Comparison of ENCODE assay signal across 14 mouse cellular contexts in the genomic region with DNA sequence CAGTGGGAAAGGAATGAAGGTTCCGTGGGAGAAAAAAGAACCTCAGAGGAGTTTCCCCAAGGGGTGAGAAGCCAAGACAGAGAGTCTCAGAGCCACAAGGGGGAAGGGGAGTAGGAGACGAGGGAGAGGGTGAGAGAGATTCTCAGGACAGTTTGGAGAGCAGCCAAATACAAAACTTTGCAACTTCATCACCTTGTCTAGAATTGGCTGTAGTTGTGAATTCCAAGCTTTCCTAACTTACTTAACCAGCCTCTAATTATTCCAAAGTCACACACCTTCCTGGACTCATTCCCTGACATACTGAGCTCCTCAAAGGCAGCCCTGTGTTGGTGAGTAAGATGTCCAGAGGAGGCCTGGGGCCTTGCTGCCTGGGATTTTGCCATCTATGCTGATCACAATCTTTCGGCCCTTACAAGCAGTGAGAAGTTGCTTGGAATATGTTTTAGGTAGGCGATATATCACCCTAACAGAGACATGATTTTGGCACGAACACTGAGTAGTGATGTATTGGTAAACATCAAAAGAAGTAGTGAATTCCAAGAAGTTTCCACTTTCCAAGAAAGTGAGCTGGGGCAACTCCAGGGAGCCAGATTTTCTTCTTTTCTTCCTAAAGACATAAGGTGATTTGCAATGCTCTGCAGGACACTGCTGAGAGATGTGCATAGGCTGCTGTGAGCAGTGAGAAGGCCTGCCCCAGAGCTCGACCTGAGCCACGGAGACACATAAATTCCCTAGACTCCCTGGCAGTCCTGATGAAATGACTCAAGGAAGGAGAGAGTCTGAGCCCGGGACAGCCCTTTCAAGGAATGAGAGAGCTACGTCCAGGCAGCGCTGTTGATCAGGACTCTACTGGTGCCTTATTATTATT.
DNase-seq lines count a peak whose midpoint lies in the region; ATAC-seq and TF ChIP-seq lines count a peak whose summit lies in the region.
"Had no signal": no experiment of that assay in that cellular context is flagged by ENCODE, and none has a peak within 500 bp of the region (broad histone marks: within the 10 kb centered on the region; RNA-seq: fewer than 3 reads in every experiment).

No protein-coding gene starts in this region.

- no peak for TF ChIP-seq EP300 in heart, adult 2 months (IDR thresholded peaks at IDR 0.05; ENCODE audit: insufficient read depth, low read depth, low read length)

- no peak overlapping the region for H3K4me3 ChIP-seq in left cerebral cortex, adult 2 months
- H3K4me3 ChIP-seq in forebrain, embryonic 14.5 days (ENCODE audit: low read depth, low read length) = no peak overlapping the region
- no peak overlapping the region for H3K4me3 ChIP-seq in kidney, postnatal 0 days (replicated peaks; ENCODE audit: low read depth, low read length)
- H3K4me3 ChIP-seq in stomach, embryonic 15.5 days (replicated peaks) = no peak overlapping the region
- no peak overlapping the region for H3K4me3 ChIP-seq in heart, adult 2 months
- H3K4me3 ChIP-seq: embryonic facial prominence, embryonic 13.5 days had no signal

- TF ChIP-seq CTCF in left cerebral cortex, adult 2 months (IDR thresholded peaks at IDR 0.05) = no peak
- no peak for TF ChIP-seq CTCF in kidney, postnatal 0 days (IDR thresholded peaks at IDR 0.05; ENCODE audit: low read depth)
- no peak for TF ChIP-seq CTCF in heart, adult 2 months (IDR thresholded peaks at IDR 0.05)

- DNase-seq in left cerebral cortex, adult 2 months (ENCODE audit: extremely low spot score in 1 of 2, low spot score in 2 of 2) = no peak
- DNase-seq in left cerebral cortex, postnatal 14 days (ENCODE audit: low spot score in 2 of 2) = no peak
- DNase-seq in forebrain, embryonic 14.5 days (ENCODE audit: low spot score) = no peak
- peak; percentile 27 for DNase-seq in kidney, postnatal 0 days (ENCODE audit: low spot score)
- DNase-seq in spleen, adult 18-20 months = no peak
- DNase-seq in spleen, postnatal 14 days (ENCODE audit: low spot score in 2 of 2) = no peak
- no peak for DNase-seq in heart, adult 2 months
- DNase-seq: heart, adult 18-20 months; liver had no signal

- no peaks in the 10 kb centered on the region for H3K79me2 ChIP-seq in heart, adult 2 months (replicated peaks; ENCODE audit: control insufficient read depth, insufficient read depth, low read length)

- H3K9ac ChIP-seq in forebrain, embryonic 14.5 days (ENCODE audit: low read length) = no peak overlapping the region
- no peak overlapping the region for H3K9ac ChIP-seq in kidney, postnatal 0 days (ENCODE audit: low read depth, low read length)
- H3K9ac ChIP-seq in stomach, embryonic 15.5 days = no peak overlapping the region
- no peak overlapping the region for H3K9ac ChIP-seq in heart, adult 2 months (ENCODE audit: low read depth, low read length)
- H3K9ac ChIP-seq: embryonic facial prominence, embryonic 13.5 days had no signal

- no peak for TF ChIP-seq POLR2A in heart, adult 2 months (IDR thresholded peaks at IDR 0.05; ENCODE audit: insufficient read depth, low read depth, low read length)

- intact Hi-C loops in left cerebral cortex, adult 2 months (cut with DNase I) = loop anchor here (5.0 kb wide), 1 partner anchor 66 kb away; no protein-coding TSS in a partner anchor
- intact Hi-C loops in left cerebral cortex, postnatal 14 days (cut with DNase I) = no loop called here
- intact Hi-C loops in heart, adult 2 months (cut with DNase I) = no loop called here

- ATAC-seq in forebrain, embryonic 14.5 days = peak; percentile 33; the same call in 1 of the 2 replicates
- no peak for ATAC-seq in kidney, postnatal 0 days (replicated peaks; ENCODE audit: low FRiP score, low read depth)
- ATAC-seq in stomach, embryonic 15.5 days (ENCODE audit: insufficient read depth, low FRiP score, low read depth) = peak; percentile 53; the same call in 1 of the 2 replicates
- ATAC-seq: activated CD4-positive, CD25-positive, alpha-beta regulatory T cell, adult 4 months had no signal

- H3K4me1 ChIP-seq in forebrain, embryonic 14.5 days (ENCODE audit: control insufficient read depth, insufficient read depth, low read length) = peaks cover 16% of the 10 kb centered on the region; the same call in 1 of the 2 replicates
- 0 out of 2 replicates have a peak, but pooled peaks cover 4% of the 10 kb centered on the region for H3K4me1 ChIP-seq in kidney, postnatal 0 days (replicated peaks; ENCODE audit: insufficient read depth, low read length)
- H3K4me1 ChIP-seq in stomach, embryonic 15.5 days = no peaks in the 10 kb centered on the region
- H3K4me1 ChIP-seq in heart, adult 2 months (ENCODE audit: control insufficient read depth, insufficient read depth, low read length) = no peaks in the 10 kb centered on the region

- no peaks in the 10 kb centered on the region for H3K36me3 ChIP-seq in forebrain, embryonic 14.5 days (ENCODE audit: control insufficient read depth, insufficient read depth, low read length)
- H3K36me3 ChIP-seq in kidney, postnatal 0 days (ENCODE audit: insufficient read depth, low read length) = no peaks in the 10 kb centered on the region
- H3K36me3 ChIP-seq in stomach, embryonic 15.5 days = no peaks in the 10 kb centered on the region
- no peaks in the 10 kb centered on the region for H3K36me3 ChIP-seq in heart, adult 2 months (ENCODE audit: control insufficient read depth, insufficient read depth, low read length)
- H3K36me3 ChIP-seq: embryonic facial prominence, embryonic 13.5 days had no signal

- H3K9me3 ChIP-seq in forebrain, embryonic 14.5 days (replicated peaks; ENCODE audit: control insufficient read depth, low read length) = no peaks in the 10 kb centered on the region
- H3K9me3 ChIP-seq in kidney, postnatal 0 days (replicated peaks; ENCODE audit: low read length) = no peaks in the 10 kb centered on the region
- no peaks in the 10 kb centered on the region for H3K9me3 ChIP-seq in stomach, embryonic 15.5 days
- H3K9me3 ChIP-seq: embryonic facial prominence, embryonic 13.5 days had no signal

- H3K4me2 ChIP-seq in forebrain, embryonic 14.5 days (ENCODE audit: low read length) = no peak overlapping the region
- H3K4me2 ChIP-seq in kidney, postnatal 0 days (ENCODE audit: low read length) = no peak overlapping the region
- H3K4me2 ChIP-seq in stomach, embryonic 15.5 days = no peak overlapping the region
- H3K4me2 ChIP-seq: embryonic facial prominence, embryonic 13.5 days had no signal

- 55% methylated on average over 10 of the region's 10 CpGs for WGBS in forebrain, embryonic 14.5 days
- 37% methylated on average over 10 of the region's 10 CpGs for WGBS in kidney, postnatal 0 days
- WGBS in stomach, embryonic 15.5 days = 53% methylated on average over 10 of the region's 10 CpGs
- WGBS in heart, adult 2 months = 70% methylated on average over 10 of the region's 10 CpGs

- H3K27ac ChIP-seq in left cerebral cortex, adult 2 months = peak overlapping the region; percentile 72
- H3K27ac ChIP-seq in forebrain, embryonic 14.5 days (ENCODE audit: low read depth, low read length) = no peak overlapping the region
- H3K27ac ChIP-seq in kidney, postnatal 0 days = no peak overlapping the region
- H3K27ac ChIP-seq in stomach, embryonic 15.5 days = 0 out of 2 replicates have a peak overlapping the region, but pooled peaks have one; percentile 11
- H3K27ac ChIP-seq in heart, adult 2 months = no peak overlapping the region
- H3K27ac ChIP-seq: embryonic facial prominence, embryonic 13.5 days; macrophage had no signal

- no peaks in the 10 kb centered on the region for H3K27me3 ChIP-seq in forebrain, embryonic 14.5 days (replicated peaks; ENCODE audit: control insufficient read depth, insufficient read depth, low read length)
- H3K27me3 ChIP-seq in kidney, postnatal 0 days (ENCODE audit: insufficient read depth, low read length) = no peaks in the 10 kb centered on the region
- no peaks in the 10 kb centered on the region for H3K27me3 ChIP-seq in stomach, embryonic 15.5 days (replicated peaks)
- H3K27me3 ChIP-seq in heart, adult 2 months (ENCODE audit: control insufficient read depth, insufficient read depth, low read length) = no peaks in the 10 kb centered on the region
- H3K27me3 ChIP-seq: CH12.LX; embryonic facial prominence, embryonic 13.5 days had no signal

Comparison
In these comparisons a context has a peak if more than half of its experiments do, and no peak if none do; other contexts are left out.
1. H3K27ac ChIP-seq: peak in left cerebral cortex, adult 2 months (single experiment) and stomach, embryonic 15.5 days (single experiment); none in forebrain, embryonic 14.5 days (single experiment), kidney, postnatal 0 days (single experiment) and heart, adult 2 months (single experiment).